Mouse (Mus musculus): Measurements from ENCODE around the gene Olfr224. TPM values are rescaled to one million over a fixed set of nuclear protein-coding genes. Genes with fewer than 3 reads are reported as not detected.

The Olfr224 gene
- total and polyA plus RNA-seq, 3 experiments, result 1.3 TPM; not detected in 2

- Histone ChIP-seq H3K27ac (no peak overlapping the region), H3K79me2 (replicated peaks; ENCODE audit: control insufficient read depth, insufficient read depth, low read length) (no peaks in the 10 kb centered on the region), H3K4me1 (ENCODE audit: control insufficient read depth, insufficient read depth, low read length) (peaks cover 3% of the 10 kb centered on the region), H3K9ac (ENCODE audit: low read depth, low read length) (no peak overlapping the region), H3K36me3 (ENCODE audit: control insufficient read depth, insufficient read depth, low read length) (no peaks in the 10 kb centered on the region), H3K27me3 (ENCODE audit: control insufficient read depth, insufficient read depth, low read length) (no peaks in the 10 kb centered on the region), H3K4me3 (no peak overlapping the region)
- intact Hi-C loops (cut with DNase I), result no loop called here
- TF ChIP-seq CTCF (IDR thresholded peaks at IDR 0.05) (no peak), EP300 (IDR thresholded peaks at IDR 0.05; ENCODE audit: insufficient read depth, low read depth, low read length) (no peak), POLR2A (IDR thresholded peaks at IDR 0.05; ENCODE audit: insufficient read depth, low read depth, low read length) (no peak)
- 66% methylated on average over 6 of the region's 6 CpGs for WGBS
- DNase-seq, result no peak
These were observed 36.7 kb upstream of the Olfr224 start for GRCm38 (mm10) chr11:58607030-58607429.

GRCm38 (mm10) chr11:58606177-58606919 is 36.0 kb upstream of the Olfr224 start:
- Histone ChIP-seq H3K36me3 (ENCODE audit: control insufficient read depth, insufficient read depth, low read length) (no peaks in the 10 kb centered on the region), H3K4me3 (no peak overlapping the region), H3K27me3 (ENCODE audit: control insufficient read depth, insufficient read depth, low read length) (no peaks in the 10 kb centered on the region), H3K79me2 (replicated peaks; ENCODE audit: control insufficient read depth, insufficient read depth, low read length) (no peaks in the 10 kb centered on the region), H3K4me1 (ENCODE audit: control insufficient read depth, insufficient read depth, low read length) (peaks cover 3% of the 10 kb centered on the region), H3K9ac (ENCODE audit: low read depth, low read length) (no peak overlapping the region), H3K27ac (no peak overlapping the region)
- no peak for DNase-seq
- TF ChIP-seq CTCF (IDR thresholded peaks at IDR 0.05) (no peak), EP300 (IDR thresholded peaks at IDR 0.05; ENCODE audit: insufficient read depth, low read depth, low read length) (no peak), POLR2A (IDR thresholded peaks at IDR 0.05; ENCODE audit: insufficient read depth, low read depth, low read length) (no peak)
- 84% methylated on average over 12 of the region's 12 CpGs for WGBS
- intact Hi-C loops (cut with DNase I), result no loop called here

- H3K79me2 ChIP-seq (replicated peaks; ENCODE audit: control insufficient read depth, insufficient read depth, low read length), result no peaks in the 10 kb centered on the region
- peaks cover 3% of the 10 kb centered on the region for H3K4me1 ChIP-seq (ENCODE audit: control insufficient read depth, insufficient read depth, low read length)
- H3K27ac ChIP-seq, result peak overlapping the region; percentile 1
- DNase-seq, result peak in 1 of 2 experiments; percentile 14
- no peaks in the 10 kb centered on the region for H3K36me3 ChIP-seq (ENCODE audit: control insufficient read depth, insufficient read depth, low read length)
- intact Hi-C loops (cut with DNase I), result no loop called here
- 33% methylated on average over 3 of the region's 3 CpGs for WGBS
- no peaks in the 10 kb centered on the region for H3K27me3 ChIP-seq (ENCODE audit: control insufficient read depth, insufficient read depth, low read length)
- no peak overlapping the region for H3K4me3 ChIP-seq
- H3K9ac ChIP-seq (ENCODE audit: low read depth, low read length), result no peak overlapping the region
- TF ChIP-seq POLR2A (IDR thresholded peaks at IDR 0.05; ENCODE audit: insufficient read depth, low read depth, low read length) (no peak), EP300 (IDR thresholded peaks at IDR 0.05; ENCODE audit: insufficient read depth, low read depth, low read length) (peak; percentile 33; the same call in 1 of the 2 replicates)
These were observed 34.9 kb upstream of the Olfr224 start for GRCm38 (mm10) chr11:58605228-58605627.

- no peak overlapping the region for H3K9ac ChIP-seq (ENCODE audit: low read depth, low read length)
- TF ChIP-seq POLR2A (IDR thresholded peaks at IDR 0.05; ENCODE audit: insufficient read depth, low read depth, low read length) (no peak), CTCF (IDR thresholded peaks at IDR 0.05) (no peak), EP300 (IDR thresholded peaks at IDR 0.05; ENCODE audit: insufficient read depth, low read depth, low read length) (no peak)
- H3K27me3 ChIP-seq (ENCODE audit: control insufficient read depth, insufficient read depth, low read length), result no peaks in the 10 kb centered on the region
- no peak overlapping the region for H3K4me3 ChIP-seq
- H3K79me2 ChIP-seq (replicated peaks; ENCODE audit: control insufficient read depth, insufficient read depth, low read length), result no peaks in the 10 kb centered on the region
- peak overlapping the region; percentile 1 for H3K27ac ChIP-seq
- intact Hi-C loops (cut with DNase I), result no loop called here
- H3K36me3 ChIP-seq (ENCODE audit: control insufficient read depth, insufficient read depth, low read length), result no peaks in the 10 kb centered on the region
- DNase-seq, result no peak
- peaks cover 3% of the 10 kb centered on the region for H3K4me1 ChIP-seq (ENCODE audit: control insufficient read depth, insufficient read depth, low read length)
- 28% methylated on average over 2 of the region's 2 CpGs for WGBS
These were observed 34.3 kb upstream of the Olfr224 start for GRCm38 (mm10) chr11:58604688-58605087.

GRCm38 (mm10) chr11:58602800-58603560 is 32.6 kb upstream of the Olfr224 start:
- TF ChIP-seq CTCF (IDR thresholded peaks at IDR 0.05) (no peak), POLR2A (IDR thresholded peaks at IDR 0.05; ENCODE audit: insufficient read depth, low read depth, low read length) (no peak), EP300 (IDR thresholded peaks at IDR 0.05; ENCODE audit: insufficient read depth, low read depth, low read length) (no peak)
- 66% methylated on average over 6 of the region's 6 CpGs for WGBS

GRCm38 (mm10) chr11:58602062-58602461 is 31.7 kb upstream of the Olfr224 start:
- no peak for TF ChIP-seq EP300 (IDR thresholded peaks at IDR 0.05; ENCODE audit: insufficient read depth, low read depth, low read length)
- intact Hi-C loops (cut with DNase I), result no loop called here
- Histone ChIP-seq H3K27ac (no peak overlapping the region; the same call in 1 of the 2 replicates), H3K4me3 (no peak overlapping the region), H3K4me1 (ENCODE audit: control insufficient read depth, insufficient read depth, low read length) (peaks cover 3% of the 10 kb centered on the region), H3K36me3 (ENCODE audit: control insufficient read depth, insufficient read depth, low read length) (no peaks in the 10 kb centered on the region), H3K9ac (ENCODE audit: low read depth, low read length) (no peak overlapping the region), H3K27me3 (ENCODE audit: control insufficient read depth, insufficient read depth, low read length) (no peaks in the 10 kb centered on the region), H3K79me2 (replicated peaks; ENCODE audit: control insufficient read depth, insufficient read depth, low read length) (no peaks in the 10 kb centered on the region)
- DNase-seq, result no peak

More at GRCm38 (mm10) chr11:58602800-58603560, 32.6 kb upstream of the Olfr224 start:
- no peaks in the 10 kb centered on the region for H3K79me2 ChIP-seq (replicated peaks; ENCODE audit: control insufficient read depth, insufficient read depth, low read length)
- H3K4me1 ChIP-seq (ENCODE audit: control insufficient read depth, insufficient read depth, low read length), result peaks cover 3% of the 10 kb centered on the region
- no peak overlapping the region for H3K4me3 ChIP-seq
- H3K36me3 ChIP-seq (ENCODE audit: control insufficient read depth, insufficient read depth, low read length), result no peaks in the 10 kb centered on the region
- no peak overlapping the region for H3K9ac ChIP-seq (ENCODE audit: low read depth, low read length)
- H3K27ac ChIP-seq, result no peak overlapping the region
- no peaks in the 10 kb centered on the region for H3K27me3 ChIP-seq (ENCODE audit: control insufficient read depth, insufficient read depth, low read length)
- DNase-seq, result no peak
- intact Hi-C loops (cut with DNase I), result no loop called here
